Mouse (Mus musculus): ENCODE data around the gene Fbxw10. TPM values are rescaled to one million over a fixed set of nuclear protein-coding genes. Genes with fewer than 3 reads are reported as not detected.
A peak's percentile ranks its signal among the peaks of the same experiment; 100 is the strongest.

Fbxw10 gene
- total and polyA plus RNA-seq, 2 experiments from 2014 or later = 0.33 to 0.86 TPM

GRCm38 (mm10) chr11:62903871-62904495 is 57.1 kb downstream of the Fbxw10 start:
- ATAC-seq (no peak), DNase-seq (no peak)
- Histone ChIP-seq H3K27ac (ENCODE audit: low read depth, low read length) (no peak overlapping the region), H3K9me3 (ENCODE audit: low read length) (no peaks in the 10 kb centered on the region), H3K36me3 (ENCODE audit: insufficient read depth) (no peaks in the 10 kb centered on the region), H3K4me1 (ENCODE audit: insufficient read depth) (no peaks in the 10 kb centered on the region), H3K4me2 (ENCODE audit: low read depth) (no peak overlapping the region), H3K4me3 (ENCODE audit: low read depth, low read length) (no peak overlapping the region), H3K9ac (no peak overlapping the region), H3K27me3 (ENCODE audit: insufficient read depth, low read length) (no peaks in the 10 kb centered on the region)
- no peak for TF ChIP-seq CTCF (IDR thresholded peaks at IDR 0.05; ENCODE audit: low read depth)
- 45% methylated on average over 6 of the region's 6 CpGs for WGBS

DNA sequence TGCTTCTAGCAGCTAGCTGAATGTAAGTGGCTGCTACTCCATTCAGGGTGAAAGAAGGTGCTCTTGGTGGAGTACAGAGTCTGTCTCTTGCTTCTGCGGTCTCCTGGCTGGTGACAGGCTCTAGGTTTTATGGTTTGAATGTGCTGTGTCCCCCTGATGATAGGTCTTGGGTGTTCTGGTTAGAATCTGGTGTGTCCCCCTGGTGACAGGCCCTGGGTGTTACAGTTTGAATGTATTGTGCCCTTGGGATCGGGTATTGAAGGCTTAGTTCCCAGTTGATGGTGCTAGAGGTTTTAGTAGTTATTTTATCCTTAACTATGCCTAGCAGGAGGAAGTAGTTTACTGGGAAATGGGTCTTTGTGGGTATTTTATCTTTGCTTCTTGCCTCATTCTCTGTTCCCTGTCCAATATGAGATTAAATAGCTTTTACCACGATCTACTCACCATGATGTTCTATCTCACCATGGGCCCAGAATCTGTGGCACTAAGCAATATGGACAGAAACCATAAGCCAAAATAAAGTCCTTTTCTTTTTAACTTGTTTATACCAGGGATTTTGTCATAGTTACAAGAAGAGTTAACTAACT is 62.9 kb downstream of the Fbxw10 start:
- DNase-seq = no peak
- no peak for TF ChIP-seq CTCF (IDR thresholded peaks at IDR 0.05; ENCODE audit: low read depth)
- ATAC-seq = no peak
- Histone ChIP-seq H3K9ac (no peak overlapping the region), H3K4me3 (ENCODE audit: low read depth, low read length) (no peak overlapping the region), H3K27ac (ENCODE audit: low read depth, low read length) (no peak overlapping the region), H3K4me2 (ENCODE audit: low read depth) (no peak overlapping the region), H3K36me3 (ENCODE audit: insufficient read depth) (no peaks in the 10 kb centered on the region), H3K27me3 (ENCODE audit: insufficient read depth, low read length) (no peaks in the 10 kb centered on the region), H3K4me1 (ENCODE audit: insufficient read depth) (no peaks in the 10 kb centered on the region), H3K9me3 (ENCODE audit: low read length) (no peaks in the 10 kb centered on the region)
- WGBS = 75% methylated on average over 3 of the region's 3 CpGs

- Histone ChIP-seq H3K4me2 (ENCODE audit: low read depth) (no peak overlapping the region), H3K9ac (no peak overlapping the region), H3K27ac (ENCODE audit: low read depth, low read length) (no peak overlapping the region), H3K36me3 (ENCODE audit: insufficient read depth) (no peaks in the 10 kb centered on the region), H3K27me3 (ENCODE audit: insufficient read depth, low read length) (no peaks in the 10 kb centered on the region), H3K4me1 (ENCODE audit: insufficient read depth) (no peaks in the 10 kb centered on the region), H3K9me3 (ENCODE audit: low read length) (no peaks in the 10 kb centered on the region), H3K4me3 (ENCODE audit: low read depth, low read length) (no peak overlapping the region)
- 27% methylated on average over 8 of the region's 8 CpGs for WGBS
- ATAC-seq (peak; percentile 53; the same call in 1 of the 2 replicates), DNase-seq (peak; percentile 24)
- TF ChIP-seq CTCF (IDR thresholded peaks at IDR 0.05; ENCODE audit: low read depth) = no peak
Measured at GRCm38 (mm10) chr11:62911362-62911761, 64.5 kb downstream of the Fbxw10 start.

DNA sequence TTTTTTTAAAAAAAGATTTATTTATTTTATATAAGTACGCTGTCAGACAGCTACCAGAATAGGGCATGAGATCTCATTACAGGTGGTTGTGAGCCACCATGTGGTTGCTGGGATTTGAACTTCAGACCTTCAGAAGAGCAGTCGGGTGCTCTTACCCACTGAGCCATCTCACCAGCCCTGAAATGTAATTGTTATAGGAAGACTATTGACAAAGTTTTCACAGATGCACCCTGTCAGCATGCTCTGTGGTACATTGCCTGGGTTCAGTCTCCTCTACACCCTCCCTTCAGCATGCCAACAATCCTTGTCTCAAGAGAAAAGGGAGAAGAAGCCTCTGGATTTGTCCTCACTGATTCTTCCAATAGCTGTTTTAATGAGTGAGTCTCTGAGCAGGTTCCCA is 66.3 kb downstream of the Fbxw10 start:
- DNase-seq (no peak), ATAC-seq (no peak)
- Histone ChIP-seq H3K4me3 (ENCODE audit: low read depth, low read length) (no peak overlapping the region), H3K4me2 (ENCODE audit: low read depth) (no peak overlapping the region), H3K4me1 (ENCODE audit: insufficient read depth) (no peaks in the 10 kb centered on the region), H3K36me3 (ENCODE audit: insufficient read depth) (no peaks in the 10 kb centered on the region), H3K27me3 (ENCODE audit: insufficient read depth, low read length) (no peaks in the 10 kb centered on the region), H3K9ac (no peak overlapping the region), H3K9me3 (ENCODE audit: low read length) (no peaks in the 10 kb centered on the region), H3K27ac (ENCODE audit: low read depth, low read length) (no peak overlapping the region)
- TF ChIP-seq CTCF (IDR thresholded peaks at IDR 0.05; ENCODE audit: low read depth) = no peak
- 93% methylated on average over 2 of the region's 2 CpGs for WGBS

DNA sequence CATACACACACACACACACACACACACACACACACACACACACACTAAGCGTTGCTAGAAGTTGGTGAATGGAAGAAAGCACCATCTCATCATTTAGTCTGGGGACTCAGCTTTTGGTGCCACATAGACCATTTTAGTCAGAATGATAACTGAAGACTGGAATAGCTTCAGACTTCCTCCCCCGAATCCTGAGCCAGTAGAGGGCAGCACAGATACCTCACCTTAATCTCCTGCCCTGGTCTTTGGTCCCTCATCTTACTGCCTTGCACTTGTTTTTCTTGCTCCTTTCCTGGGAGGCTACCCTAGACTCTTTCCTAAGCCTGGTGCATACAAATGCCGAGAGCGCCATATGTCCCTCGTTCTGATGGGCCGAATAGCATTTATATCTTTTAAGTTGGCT is 67.7 kb downstream of the Fbxw10 start:
- no peak overlapping the region for H3K27ac ChIP-seq (ENCODE audit: low read depth, low read length)
- no peaks in the 10 kb centered on the region for H3K9me3 ChIP-seq (ENCODE audit: low read length)
- H3K4me3 ChIP-seq (ENCODE audit: low read depth, low read length) = no peak overlapping the region
- no peak overlapping the region for H3K4me2 ChIP-seq (ENCODE audit: low read depth)
- no peak for ATAC-seq
- no peaks in the 10 kb centered on the region for H3K27me3 ChIP-seq (ENCODE audit: insufficient read depth, low read length)
- no peak for DNase-seq
- TF ChIP-seq CTCF (IDR thresholded peaks at IDR 0.05; ENCODE audit: low read depth) = peak; percentile 51
- WGBS = 65% methylated on average over 6 of the region's 6 CpGs
- H3K9ac ChIP-seq = no peak overlapping the region
- no peaks in the 10 kb centered on the region for H3K36me3 ChIP-seq (ENCODE audit: insufficient read depth)
- H3K4me1 ChIP-seq (ENCODE audit: insufficient read depth) = no peaks in the 10 kb centered on the region

DNA sequence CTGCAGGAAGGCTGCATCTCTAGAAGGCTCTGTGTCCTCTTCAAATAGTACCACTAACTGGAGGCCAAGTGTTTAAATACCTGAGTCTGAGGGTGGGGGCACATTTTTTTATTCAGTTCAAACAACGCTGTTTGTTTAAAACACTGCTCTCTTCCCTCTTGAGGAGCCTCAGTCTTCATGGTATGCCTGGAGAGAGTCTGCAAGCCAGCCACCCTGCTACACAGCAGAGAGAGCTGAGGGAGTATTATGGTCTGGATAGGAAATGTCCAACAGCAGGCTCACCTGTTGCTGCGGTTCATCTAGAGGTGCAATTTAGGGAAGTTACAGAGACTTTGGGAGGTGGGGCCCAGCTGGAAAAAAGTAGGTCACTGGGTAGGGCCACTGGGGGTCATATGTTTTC is 68.6 kb downstream of the Fbxw10 start:
- Histone ChIP-seq H3K4me3 (ENCODE audit: low read depth, low read length) (no peak overlapping the region), H3K9ac (no peak overlapping the region), H3K4me2 (ENCODE audit: low read depth) (no peak overlapping the region), H3K27me3 (ENCODE audit: insufficient read depth, low read length) (no peaks in the 10 kb centered on the region), H3K4me1 (ENCODE audit: insufficient read depth) (no peaks in the 10 kb centered on the region), H3K27ac (ENCODE audit: low read depth, low read length) (no peak overlapping the region), H3K36me3 (ENCODE audit: insufficient read depth) (no peaks in the 10 kb centered on the region), H3K9me3 (ENCODE audit: low read length) (no peaks in the 10 kb centered on the region)
- 91% methylated on average over 2 of the region's 2 CpGs for WGBS
- no peak for TF ChIP-seq CTCF (IDR thresholded peaks at IDR 0.05; ENCODE audit: low read depth)
- ATAC-seq (no peak), DNase-seq (no peak)

GRCm38 (mm10) chr11:62916765-62917164 is 69.9 kb downstream of the Fbxw10 start:
- Histone ChIP-seq H3K9ac (no peak overlapping the region), H3K4me1 (ENCODE audit: insufficient read depth) (no peaks in the 10 kb centered on the region), H3K4me3 (ENCODE audit: low read depth, low read length) (no peak overlapping the region), H3K9me3 (ENCODE audit: low read length) (no peaks in the 10 kb centered on the region), H3K4me2 (ENCODE audit: low read depth) (no peak overlapping the region), H3K27me3 (ENCODE audit: insufficient read depth, low read length) (no peaks in the 10 kb centered on the region), H3K36me3 (ENCODE audit: insufficient read depth) (no peaks in the 10 kb centered on the region), H3K27ac (ENCODE audit: low read depth, low read length) (no peak overlapping the region)
- no peak for TF ChIP-seq CTCF (IDR thresholded peaks at IDR 0.05; ENCODE audit: low read depth)
- ATAC-seq (no peak), DNase-seq (no peak)
- WGBS = 50% methylated on average over 2 of the region's 2 CpGs

Data from forebrain, postnatal 0 days (tissue).